Mouse (Mus musculus) forebrain, postnatal 0 days (tissue): ENCODE measurements at regions not wholly inside any gene's neighbourhood (a gene's known extent, or its start where the extent isn't known, plus 50 kb on each side); places are given as distances from the start of the nearest gene placed in this dataset.

Experiments
- ATAC-seq: fragments of 200-750 bp; cut with Nextera tagmentation; 2 replicates; pipeline ENCODE4 v1.8.0; 2017; ENCODE audit warnings: mild to moderate bottlenecking, moderate library complexity
- DNase-seq: peaks from one replicate; pipeline ENCODE4 v3.0.0-alpha.2; 2015
- H3K27ac ChIP-seq: fragments of 300-500 bp; sonication (generic); 2 replicates; pipeline ENCODE4 v1.5.1; 2014; ENCODE audit warnings: low read depth, mild to moderate bottlenecking, antibody characterized with exemption, low read length, moderate library complexity, mixed read lengths
- H3K27me3 ChIP-seq: fragments of 300-500 bp; sonication (generic); 2 replicates; pipeline ENCODE4 v1.6.1; 2014; ENCODE audit warnings: mild to moderate bottlenecking, low read length, mixed read lengths; ENCODE audit not compliant: insufficient read depth
- H3K36me3 ChIP-seq: fragments of 300-500 bp; sonication (generic); 2 replicates; pipeline ENCODE4 v1.6.1; 2014; ENCODE audit warnings: mild to moderate bottlenecking, moderate library complexity; ENCODE audit not compliant: insufficient read depth
- H3K4me1 ChIP-seq: fragments of 300-500 bp; sonication (generic); 2 replicates; pipeline ENCODE4 v1.6.1; 2014; ENCODE audit warnings: antibody characterized with exemption; ENCODE audit not compliant: insufficient read depth
- H3K4me2 ChIP-seq: fragments of 300-500 bp; sonication (generic); 2 replicates; pipeline ENCODE4 v1.6.1; 2014; ENCODE audit warnings: low read depth, mild to moderate bottlenecking, moderate library complexity
- H3K4me3 ChIP-seq: fragments of 300-500 bp; sonication (generic); 2 replicates; pipeline ENCODE4 v1.5.1; 2014; ENCODE audit warnings: low read depth, low read length, mixed read lengths
- H3K9ac ChIP-seq: fragments of 300-500 bp; sonication (generic); 2 replicates; pipeline ENCODE4 v1.6.1; 2014; ENCODE audit warnings: mild to moderate bottlenecking
- H3K9me3 ChIP-seq: fragments of 300-500 bp; sonication (generic); 2 replicates; pipeline ENCODE4 v1.6.1; 2016; ENCODE audit warnings: low read length
- CTCF ChIP-seq: sonication (generic); IDR thresholded peaks from 2 replicates; pipeline ENCODE4 v1.5.1; 2016; ENCODE audit warnings: antibody characterized with exemption, control low read depth, low read depth
- WGBS: fragments of 180-500 bp; shearing (Covaris S2); extraction: QIAGEN DNeasy Blood & Tissue Kit; methylation state at CpG from one replicate; pipeline ENCODE4 v1.1.7; 2014; 5-methylcytosine and 5-hydroxymethylcytosine counted together

DNA sequence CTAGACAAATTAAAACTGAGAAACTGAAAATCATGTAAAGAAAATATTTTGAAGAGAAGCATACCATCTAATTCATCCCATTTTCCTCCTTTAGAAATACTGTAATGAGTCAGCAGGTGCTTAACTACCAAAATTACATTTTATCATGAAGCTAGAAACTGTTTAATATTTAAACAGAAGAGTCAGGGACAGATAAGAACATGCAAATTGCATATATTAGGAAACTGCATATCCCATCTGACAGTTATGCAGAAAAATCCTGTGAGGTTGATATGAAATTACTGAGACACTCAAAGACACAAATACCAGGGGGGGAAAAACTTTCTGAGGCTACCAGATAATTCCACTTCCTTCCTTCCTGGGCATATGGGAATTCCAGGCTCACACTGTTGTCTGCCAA is 257.8 kb downstream of the Tex13c3 start:
- no peak for TF ChIP-seq CTCF
- DNase-seq (no peak), ATAC-seq (no peak)
- H3K9ac ChIP-seq: no peak overlapping the region
- H3K4me2 ChIP-seq: no peak overlapping the region
- no peaks in the 10 kb centered on the region for H3K36me3 ChIP-seq
- H3K4me3 ChIP-seq: no peak overlapping the region
- no peaks in the 10 kb centered on the region for H3K9me3 ChIP-seq
- no peaks in the 10 kb centered on the region for H3K4me1 ChIP-seq
- no peaks in the 10 kb centered on the region for H3K27me3 ChIP-seq
- no peak overlapping the region for H3K27ac ChIP-seq

DNA sequence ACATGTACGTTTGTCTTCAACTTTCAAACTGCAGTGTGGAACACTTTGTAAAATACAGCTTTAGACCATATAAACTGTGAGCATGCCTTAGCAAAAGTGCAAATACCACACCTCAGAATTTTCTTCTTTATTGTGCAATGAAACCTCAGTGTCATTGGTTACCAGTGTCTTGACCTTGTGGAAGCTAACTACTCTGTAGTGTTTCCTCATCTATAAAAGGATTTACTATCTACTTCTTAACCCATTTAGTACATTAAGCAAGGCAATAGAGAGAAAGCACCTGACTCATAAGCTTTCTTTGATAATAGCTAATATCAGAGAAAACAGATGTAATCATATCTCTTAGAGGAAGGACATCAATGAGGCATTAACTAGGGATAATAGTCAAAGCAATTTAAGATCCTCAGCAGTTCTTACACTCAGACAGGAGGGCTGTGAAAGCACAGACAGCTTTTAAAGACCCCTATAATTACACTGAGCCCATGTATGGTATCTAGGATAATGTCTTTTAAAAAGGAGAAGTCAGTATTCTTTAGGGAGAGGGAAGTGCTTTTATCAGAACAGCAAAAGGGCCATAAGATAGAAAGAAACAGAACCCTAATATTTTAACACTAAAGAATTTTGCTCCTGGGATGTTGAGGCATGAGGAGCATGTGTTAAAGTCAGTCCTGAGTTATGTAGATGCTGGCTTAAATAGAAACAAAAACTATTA is 260.2 kb downstream of the Tex13c3 start:
- no peak for ATAC-seq
- no peak for TF ChIP-seq CTCF
- 84% methylated on average over 1 of the region's 1 CpGs for WGBS
- Histone ChIP-seq H3K36me3 (no peaks in the 10 kb centered on the region), H3K27ac (no peak overlapping the region), H3K27me3 (no peaks in the 10 kb centered on the region), H3K4me3 (no peak overlapping the region), H3K9ac (no peak overlapping the region), H3K9me3 (no peaks in the 10 kb centered on the region), H3K4me1 (no peaks in the 10 kb centered on the region), H3K4me2 (no peak overlapping the region)
- DNase-seq: no peak

DNA sequence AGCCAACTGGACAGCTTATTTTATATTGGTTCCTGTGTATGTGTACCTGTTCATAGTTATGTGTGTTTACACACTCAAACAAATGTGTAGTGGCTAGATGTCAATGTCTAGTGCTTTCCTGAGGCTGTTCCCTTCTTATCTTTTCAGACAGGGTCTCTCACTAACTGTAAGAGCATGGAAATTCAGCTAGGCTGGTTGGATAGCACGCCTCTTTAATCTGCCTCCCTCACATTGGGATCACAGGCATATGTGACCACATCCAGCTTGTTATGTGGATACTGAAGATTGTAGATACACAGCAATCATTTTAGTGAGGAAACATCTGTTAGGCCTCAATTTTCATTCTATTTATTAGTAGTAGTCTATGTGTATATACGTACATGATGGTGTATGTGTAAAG is 261.4 kb downstream of the Tex13c3 start:
- Histone ChIP-seq H3K4me2 (no peak overlapping the region), H3K4me3 (no peak overlapping the region), H3K27me3 (no peaks in the 10 kb centered on the region), H3K27ac (no peak overlapping the region), H3K36me3 (no peaks in the 10 kb centered on the region), H3K4me1 (no peaks in the 10 kb centered on the region), H3K9ac (no peak overlapping the region), H3K9me3 (no peaks in the 10 kb centered on the region)
- WGBS: 80% methylated on average over 2 of the region's 2 CpGs
- TF ChIP-seq CTCF: no peak
- ATAC-seq (no peak), DNase-seq (no peak)

DNA sequence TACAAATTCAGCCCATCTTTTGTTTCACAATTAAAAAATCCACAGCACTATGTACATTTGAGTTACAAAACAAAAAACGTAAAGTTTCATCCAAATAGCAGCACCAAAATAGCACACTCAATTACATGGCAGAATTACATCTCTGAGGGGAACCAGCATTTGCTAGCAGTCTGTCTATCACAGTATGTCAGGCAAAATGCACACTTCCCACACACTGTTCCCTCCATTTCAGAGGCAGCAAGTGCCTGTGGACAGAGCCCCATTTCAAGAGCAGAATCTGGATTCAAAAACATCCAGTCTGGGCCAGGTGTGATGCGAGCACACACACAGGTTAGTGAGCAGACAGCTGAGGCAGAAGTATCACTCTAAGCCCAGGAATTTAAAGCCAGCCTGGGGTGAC is 261.8 kb downstream of the Tex13c3 start:
- no peak for TF ChIP-seq CTCF
- Histone ChIP-seq H3K4me2 (no peak overlapping the region), H3K27me3 (no peaks in the 10 kb centered on the region), H3K27ac (no peak overlapping the region), H3K9ac (no peak overlapping the region), H3K4me3 (no peak overlapping the region), H3K9me3 (no peaks in the 10 kb centered on the region), H3K4me1 (no peaks in the 10 kb centered on the region), H3K36me3 (no peaks in the 10 kb centered on the region)
- ATAC-seq (no peak), DNase-seq (no peak)
- WGBS: 79% methylated on average over 2 of the region's 2 CpGs

DNA sequence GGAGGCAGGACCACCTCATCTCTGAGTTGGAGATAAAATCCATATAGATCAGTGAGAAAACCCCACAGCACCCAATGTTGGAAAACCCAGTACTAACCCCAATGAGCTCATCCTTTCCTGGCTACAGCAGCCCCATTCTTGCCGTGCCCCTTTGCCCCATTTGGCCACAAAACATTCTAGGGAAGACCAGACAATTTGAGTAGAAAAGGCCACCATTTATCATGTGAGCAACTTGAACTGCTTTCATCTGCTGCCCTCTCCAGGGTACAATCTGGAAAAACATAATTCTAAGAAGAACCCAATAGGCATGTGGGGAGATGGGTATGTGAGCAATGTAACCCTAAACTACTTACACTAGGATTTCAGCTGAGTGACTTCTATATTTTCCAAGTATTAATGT is 274.7 kb downstream of the Tex13c3 start:
- no peak for TF ChIP-seq CTCF
- H3K4me3 ChIP-seq: no peak overlapping the region
- no peaks in the 10 kb centered on the region for H3K9me3 ChIP-seq
- no peaks in the 10 kb centered on the region for H3K4me1 ChIP-seq
- DNase-seq (no peak), ATAC-seq (no peak)
- 79% methylated on average over 1 of the region's 1 CpGs for WGBS
- no peaks in the 10 kb centered on the region for H3K36me3 ChIP-seq
- H3K9ac ChIP-seq: no peak overlapping the region
- no peak overlapping the region for H3K4me2 ChIP-seq
- no peak overlapping the region for H3K27ac ChIP-seq
- H3K27me3 ChIP-seq: no peaks in the 10 kb centered on the region

DNA sequence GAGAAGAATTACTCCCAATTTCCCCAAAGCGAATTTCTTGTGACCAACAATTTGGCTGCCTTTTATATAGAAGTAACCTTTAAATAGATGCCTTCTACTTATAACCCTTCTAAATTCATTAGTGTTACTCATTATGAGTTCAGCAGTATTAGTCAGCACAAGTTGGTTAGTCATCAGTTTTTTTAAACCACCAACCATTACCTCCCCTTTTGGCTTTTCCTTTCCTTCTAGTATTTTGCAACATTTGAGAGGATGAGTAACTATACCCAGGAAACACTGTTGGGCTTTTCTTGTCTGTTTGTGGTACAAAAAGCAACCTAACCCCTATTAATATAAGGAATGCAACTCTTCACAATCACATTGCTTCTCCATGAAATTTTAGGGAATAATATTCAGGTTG is 278.6 kb downstream of the Tex13c3 start:
- H3K9ac ChIP-seq: no peak overlapping the region
- no peaks in the 10 kb centered on the region for H3K36me3 ChIP-seq
- no peak overlapping the region for H3K27ac ChIP-seq
- no peak for TF ChIP-seq CTCF
- H3K4me3 ChIP-seq: no peak overlapping the region
- H3K27me3 ChIP-seq: no peaks in the 10 kb centered on the region
- H3K4me1 ChIP-seq: no peaks in the 10 kb centered on the region
- 88% methylated on average over 1 of the region's 1 CpGs for WGBS
- no peaks in the 10 kb centered on the region for H3K9me3 ChIP-seq
- ATAC-seq (no peak), DNase-seq (no peak)
- H3K4me2 ChIP-seq: no peak overlapping the region

DNA sequence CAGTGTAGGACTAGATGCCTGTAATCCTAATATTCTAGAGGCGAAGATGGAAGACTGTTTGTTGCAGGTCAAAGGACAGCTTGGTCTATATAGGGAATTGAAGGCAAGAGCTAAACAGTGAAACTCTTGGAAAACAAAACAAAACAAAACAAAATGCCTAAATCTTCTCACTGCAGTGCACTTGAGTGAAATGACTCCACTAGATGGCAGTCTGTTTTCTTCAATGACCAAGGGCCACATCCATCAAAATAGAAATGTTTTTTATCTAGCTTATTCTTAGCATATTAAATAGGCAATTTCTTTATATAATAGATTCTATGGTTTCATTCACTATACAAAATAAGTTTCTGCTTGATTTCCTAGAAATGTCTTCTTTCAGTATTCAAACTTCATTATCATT is 279.7 kb downstream of the Tex13c3 start:
- H3K4me1 ChIP-seq: no peaks in the 10 kb centered on the region
- WGBS: 86% methylated on average over 1 of the region's 1 CpGs
- ATAC-seq: no peak
- no peak for DNase-seq
- no peaks in the 10 kb centered on the region for H3K36me3 ChIP-seq
- H3K4me2 ChIP-seq: no peak overlapping the region
- H3K4me3 ChIP-seq: no peak overlapping the region
- no peak overlapping the region for H3K27ac ChIP-seq
- no peaks in the 10 kb centered on the region for H3K9me3 ChIP-seq
- TF ChIP-seq CTCF: no peak
- H3K27me3 ChIP-seq: no peaks in the 10 kb centered on the region
- no peak overlapping the region for H3K9ac ChIP-seq

DNA sequence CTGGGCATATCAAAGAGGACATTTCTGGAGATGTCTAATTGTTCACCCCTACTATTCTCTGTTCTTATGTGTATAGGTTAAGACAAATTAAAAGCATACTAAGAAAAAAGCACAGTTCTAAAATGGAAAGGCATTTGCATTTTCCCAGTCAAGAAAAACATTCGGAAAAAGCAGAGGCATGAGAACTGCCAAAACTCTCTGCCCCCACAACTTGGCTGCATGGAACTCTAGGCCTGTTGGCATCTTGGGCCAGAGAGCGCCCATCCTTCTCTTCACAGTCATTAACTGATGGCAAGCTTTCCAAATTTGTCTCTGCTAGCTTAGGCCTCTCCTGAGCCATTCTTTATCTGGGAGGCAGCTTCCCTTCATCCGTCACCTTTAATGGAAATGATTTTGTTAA is 281.6 kb downstream of the Tex13c3 start:
- H3K9ac ChIP-seq: no peak overlapping the region
- ATAC-seq (no peak), DNase-seq (no peak)
- H3K27ac ChIP-seq: no peak overlapping the region
- H3K4me2 ChIP-seq: no peak overlapping the region
- H3K36me3 ChIP-seq: no peaks in the 10 kb centered on the region
- 86% methylated on average over 3 of the region's 3 CpGs for WGBS
- TF ChIP-seq CTCF: no peak
- H3K9me3 ChIP-seq: no peaks in the 10 kb centered on the region
- no peaks in the 10 kb centered on the region for H3K4me1 ChIP-seq
- no peak overlapping the region for H3K4me3 ChIP-seq
- H3K27me3 ChIP-seq: no peaks in the 10 kb centered on the region
